Mouse (Mus musculus) MEL (cell line): Measurements from ENCODE around the gene Phf23. TPM values are rescaled to one million over a fixed set of nuclear protein-coding genes. Genes with fewer than 3 reads are reported as not detected.
A peak's percentile ranks its signal among the peaks of the same experiment; 100 is the strongest.

ENCODE experiments used
- DNase-seq: peaks from one replicate; pipeline ENCODE4 v3.0.0; 2011; ENCODE audit warnings: low read depth, low spot score
- H3K27ac ChIP-seq: 2 replicates; pipeline ENCODE4 v1.5.1; 2012; ENCODE audit warnings: low read depth, mild to moderate bottlenecking, control low read depth, low read length, moderate library complexity; ENCODE audit not compliant: control insufficient read depth
- H3K27me3 ChIP-seq, 2 experiments: fragments of 150-350 bp in 1 of 2; sonication (generic) in 1 of 2; 2 replicates each; pipeline ENCODE4 v1.6.1; 2012; ENCODE audit warnings: low read length in 2 of 2, mild to moderate bottlenecking in 2 of 2, improper control_type of control experiment in 1 of 2, moderate library complexity in 1 of 2; ENCODE audit not compliant: insufficient read depth in 2 of 2, control insufficient read depth in 1 of 2
- H3K36me3 ChIP-seq, 2 experiments: 2 replicates each; pipeline ENCODE4 v1.6.1; 2012 to 2014; ENCODE audit warnings: low read length in 2 of 2, improper control_type of control experiment in 1 of 2, inconsistent platforms in 1 of 2, mild to moderate bottlenecking in 1 of 2; ENCODE audit not compliant: insufficient read depth in 2 of 2, control insufficient read depth in 1 of 2
- H3K4me1 ChIP-seq, 2 experiments: fragments of 150-350 bp in 1 of 2; sonication (generic) in 1 of 2; 2 replicates each; pipeline ENCODE4 v1.6.1; 2012; ENCODE audit warnings: low read length in 2 of 2, improper control_type of control experiment in 1 of 2, mild to moderate bottlenecking in 1 of 2; ENCODE audit not compliant: insufficient read depth in 2 of 2, control insufficient read depth in 1 of 2
- H3K4me3 ChIP-seq, 2 experiments: fragments of 150-350 bp in 1 of 2; sonication (generic) in 1 of 2; 2 replicates each; pipeline ENCODE4 v1.5.1; 2012; ENCODE audit warnings: low read depth in 2 of 2, low read length in 2 of 2, mild to moderate bottlenecking in 2 of 2, moderate library complexity in 2 of 2, control low read depth in 1 of 2, improper control_type of control experiment in 1 of 2; ENCODE audit not compliant: control insufficient read depth in 1 of 2, insufficient read depth in 1 of 2
- H3K79me2 ChIP-seq: 2 replicates; pipeline ENCODE4 v1.6.1; 2012; ENCODE audit warnings: mild to moderate bottlenecking, low read length, moderate library complexity; ENCODE audit not compliant: control insufficient read depth, poor library complexity, insufficient read depth
- H3K9ac ChIP-seq: 2 replicates; pipeline ENCODE4 v1.6.1; 2012; ENCODE audit warnings: low read depth, mild to moderate bottlenecking, control low read depth, low read length, moderate library complexity; ENCODE audit not compliant: control insufficient read depth, poor library complexity, severe bottlenecking
- H3K9me3 ChIP-seq: fragments of 150-350 bp; sonication (generic); replicated peaks from 2 replicates; pipeline ENCODE4 v1.6.1; 2012; ENCODE audit warnings: mild to moderate bottlenecking, low read length, improper control_type of control experiment, moderate library complexity; ENCODE audit not compliant: insufficient read depth
- BHLHE40 ChIP-seq: IDR thresholded peaks from 2 replicates; pipeline ENCODE4 v1.6.1; 2012; ENCODE audit warnings: low read depth, mild to moderate bottlenecking, inconsistent platforms, low read length, improper control_type of control experiment, borderline replicate concordance
- EP300 ChIP-seq, 2 experiments: IDR thresholded peaks; 2 replicates each; pipeline ENCODE4 v1.6.1; 2011; ENCODE audit warnings: improper control_type of control experiment in 2 of 2, low read length in 2 of 2, low read depth in 1 of 2, mild to moderate bottlenecking in 1 of 2
- GATA1 ChIP-seq: IDR thresholded peaks from 2 replicates; pipeline ENCODE4 v1.6.1; 2011; ENCODE audit warnings: low read depth, low read length, improper control_type of control experiment
- HCFC1 ChIP-seq: IDR thresholded peaks from 2 replicates; pipeline ENCODE4 v1.6.1; 2012; ENCODE audit warnings: low read depth, mild to moderate bottlenecking, inconsistent platforms, low read length, improper control_type of control experiment, moderate library complexity
- MAZ ChIP-seq: IDR thresholded peaks from 2 replicates; pipeline ENCODE4 v1.6.1; 2012; ENCODE audit warnings: low read depth, mild to moderate bottlenecking, inconsistent platforms, low read length, improper control_type of control experiment
- MXI1 ChIP-seq: IDR thresholded peaks from 2 replicates; pipeline ENCODE4 v1.6.1; 2011; ENCODE audit warnings: mild to moderate bottlenecking, low read depth, low read length, improper control_type of control experiment
- MYC ChIP-seq: IDR thresholded peaks from 2 replicates; pipeline ENCODE4 v1.6.1; 2011; ENCODE audit warnings: low read depth, mild to moderate bottlenecking, low read length, improper control_type of control experiment, moderate library complexity
- NRF1 ChIP-seq: IDR thresholded peaks from 2 replicates; pipeline ENCODE4 v1.6.1; 2014; ENCODE audit warnings: low read depth, mild to moderate bottlenecking, inconsistent platforms, low read length, improper control_type of control experiment, moderate library complexity; ENCODE audit not compliant: poor library complexity, insufficient read depth, severe bottlenecking
- RAD21 ChIP-seq: IDR thresholded peaks from 2 replicates; pipeline ENCODE4 v1.6.1; 2011; ENCODE audit warnings: mild to moderate bottlenecking, low read depth, low read length, improper control_type of control experiment
- SIN3A ChIP-seq: IDR thresholded peaks from 2 replicates; pipeline ENCODE4 v1.6.1; 2012; ENCODE audit warnings: low read length, improper control_type of control experiment, inconsistent platforms
- SMC3 ChIP-seq: IDR thresholded peaks from 2 replicates; pipeline ENCODE4 v1.6.1; 2011; ENCODE audit warnings: low read depth, low read length, improper control_type of control experiment
- TAL1 ChIP-seq: IDR thresholded peaks from 2 replicates; pipeline ENCODE4 v1.6.1; 2012; ENCODE audit warnings: mild to moderate bottlenecking, inconsistent platforms, low read length, moderate library complexity, mixed read lengths
- TBP ChIP-seq: IDR thresholded peaks from 2 replicates; pipeline ENCODE4 v1.8.0; 2011; ENCODE audit warnings: low read depth, low read length, improper control_type of control experiment
- TCF12 ChIP-seq: IDR thresholded peaks from 2 replicates; pipeline ENCODE4 v1.6.1; 2014; ENCODE audit warnings: low read depth, mild to moderate bottlenecking, inconsistent platforms, low read length, improper control_type of control experiment, moderate library complexity
- USF1 ChIP-seq: IDR thresholded peaks from 2 replicates; pipeline ENCODE4 v1.6.1; 2014; ENCODE audit warnings: low read depth, mild to moderate bottlenecking, inconsistent platforms, low read length, improper control_type of control experiment, moderate library complexity
- ZKSCAN1 ChIP-seq: IDR thresholded peaks from 2 replicates; pipeline ENCODE4 v1.6.1; 2012; ENCODE audit warnings: low read depth, mild to moderate bottlenecking, inconsistent platforms, low read length, improper control_type of control experiment, moderate library complexity
- polyA plus RNA-seq, 2 experiments: library from polyadenylated mRNA; stranded (reverse) in 1 of 2; unstranded in 1 of 2; fragments of >175 nt in 1 of 2; fragments of >200 nt in 1 of 2; gene quantifications; 2 replicates each; pipeline versions ENCODE4 v1.2.1 to v1.2.4; 2012; ENCODE audit warnings: low replicate concordance in 2 of 2, low read depth in 1 of 2; ENCODE audit not compliant: insufficient read length in 2 of 2, insufficient read depth in 1 of 2, missing spikeins in 1 of 2
- total RNA-seq: library from RNA; depleted of rRNA; stranded (reverse); fragments of 300-350 nt; gene quantifications from 2 replicates; pipeline ENCODE4 v1.2.3, GENCODE M21; 2012

The Phf23 gene
- total and polyA plus RNA-seq, 3 experiments: 108 to 112 TPM; not detected in 1

DNA sequence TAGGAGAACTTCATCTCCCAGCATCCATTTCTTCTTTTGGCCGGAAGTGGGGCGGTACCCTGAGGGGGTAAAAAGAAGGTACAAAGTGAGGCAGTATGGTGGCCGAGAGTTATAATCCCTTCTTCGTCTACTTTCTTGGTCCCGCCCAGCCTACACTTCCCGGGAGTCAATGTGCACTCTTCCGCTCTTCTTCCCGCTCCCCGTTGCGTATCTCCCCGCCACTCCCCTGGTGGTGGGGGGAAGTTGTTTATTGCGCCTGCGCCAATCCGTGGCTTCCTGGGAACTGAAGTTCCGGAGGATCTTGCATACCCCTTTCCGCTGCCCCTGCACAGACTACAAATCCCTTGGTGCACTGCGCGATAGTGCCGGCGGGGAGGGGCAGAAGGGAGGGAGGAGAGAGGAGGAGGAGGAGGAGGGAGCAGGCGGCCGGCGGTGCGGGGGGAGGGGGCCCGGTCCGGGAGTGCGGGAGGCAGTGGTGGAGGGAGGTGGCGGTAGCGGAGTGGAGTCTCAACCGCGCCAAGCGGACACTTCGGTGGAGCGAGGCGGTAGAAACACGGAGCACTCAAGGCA lies at the start of gene Phf23 (continued):
- TF ChIP-seq SIN3A: peak; percentile 95
- peak; percentile 100 for TF ChIP-seq MAZ
- TF ChIP-seq ZKSCAN1: no peak
- peak; percentile 50; the same call in 1 of the 2 replicates for TF ChIP-seq TBP

DNA sequence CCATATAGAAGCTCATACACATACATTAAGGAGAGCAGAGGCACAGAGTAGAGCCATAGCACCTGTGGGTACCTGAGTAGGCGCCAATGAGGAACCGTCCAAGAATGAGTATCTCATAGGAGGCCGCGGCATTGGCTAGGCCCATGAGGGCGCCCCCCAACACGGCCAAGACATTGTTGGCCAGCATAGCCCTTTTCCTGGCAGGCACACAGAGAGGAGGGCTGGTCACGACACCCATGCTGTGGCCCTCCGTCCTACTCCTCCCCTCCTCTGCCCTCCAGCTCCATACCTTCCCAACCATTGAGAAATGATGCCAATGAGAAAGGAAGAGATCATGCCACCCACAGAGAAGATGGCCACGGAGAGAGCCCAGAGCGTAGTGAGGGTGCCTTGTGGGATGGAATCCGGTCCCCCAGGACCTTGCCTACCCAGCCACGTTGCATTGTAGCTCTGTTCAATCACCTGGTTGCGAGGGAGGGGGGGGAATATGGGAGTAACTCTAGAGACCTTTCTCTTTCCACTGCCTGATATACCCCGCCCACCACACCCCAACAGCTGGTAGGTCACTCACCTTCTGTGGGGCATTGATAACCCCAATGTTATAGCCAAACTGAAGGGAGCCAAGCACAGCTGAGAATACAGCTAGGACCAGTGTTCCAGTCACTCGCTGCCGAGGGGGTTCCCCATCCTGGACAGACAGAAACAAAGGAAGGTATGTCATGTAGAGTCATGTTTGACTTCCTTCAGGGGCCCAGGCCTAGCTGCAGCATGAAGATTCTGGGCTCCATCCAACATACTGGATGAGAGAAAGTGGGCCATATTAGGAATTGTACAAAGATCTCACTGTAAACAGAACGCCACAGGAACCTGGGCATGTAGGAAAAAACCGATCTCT lies 49.3 kb upstream of the Phf23 start:
- Histone ChIP-seq H3K36me3 (no peaks in the 10 kb centered on the region; a peak in 1 of 4 replicates), H3K79me2 (no peaks in the 10 kb centered on the region), H3K4me1 (peaks cover 0 to 11% of the 10 kb centered on the region in 2 experiments; a peak in 2 of 4 replicates), H3K27me3 (peaks cover 8 to 14% of the 10 kb centered on the region in 2 experiments), H3K9ac (no peak overlapping the region), H3K4me3 (no peak overlapping the region), H3K27ac (no peak overlapping the region), H3K9me3 (no peaks in the 10 kb centered on the region)
- no peak for DNase-seq
- no peak for TF ChIP-seq EP300 (IDR thresholded peaks at IDR 0.05; ENCODE audit: low read depth in 1 of 2, low read length in 2 of 2)
- no peak for TF ChIP-seq SIN3A
- no peak for TF ChIP-seq TAL1
- no peak for TF ChIP-seq HCFC1
- TF ChIP-seq RAD21: no peak
- no peak for TF ChIP-seq NRF1
- no peak for TF ChIP-seq MYC

DNA sequence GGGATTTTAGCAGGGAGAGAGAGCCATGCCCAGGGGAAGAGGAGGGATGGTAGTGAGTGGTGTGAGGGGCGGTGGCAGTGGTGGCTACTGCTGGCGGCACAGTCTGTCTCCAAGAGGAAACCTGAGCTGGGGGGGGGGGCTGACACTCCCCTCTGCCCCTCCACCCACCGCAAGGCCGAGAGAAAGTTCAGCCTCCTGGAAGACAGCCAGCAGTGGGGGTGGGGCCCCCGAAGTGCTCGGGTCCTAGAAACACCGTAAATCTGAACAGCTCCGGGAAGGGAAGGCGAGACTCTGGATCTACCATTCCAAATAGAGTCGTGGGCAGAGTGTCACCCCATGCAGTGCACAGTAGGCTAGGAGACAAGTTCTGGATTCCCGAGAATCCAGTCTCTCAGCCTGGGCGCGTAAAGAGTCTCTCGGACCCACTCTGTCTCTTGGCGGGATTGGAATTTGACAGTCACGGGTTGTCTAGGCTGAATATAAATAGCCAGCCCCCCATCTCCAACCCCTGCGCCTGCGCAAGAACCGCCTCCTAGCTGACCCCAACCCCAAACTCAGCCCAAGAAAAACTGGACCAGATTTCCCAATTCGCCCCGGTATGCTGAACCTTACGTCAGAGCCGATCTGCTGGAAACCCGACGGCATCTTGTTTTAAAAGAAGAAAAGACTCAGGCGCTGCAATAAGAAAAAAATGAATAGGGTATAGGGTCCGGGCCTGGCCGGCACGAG lies 48.1 kb upstream of the Phf23 start:
- Histone ChIP-seq H3K4me3 (peak overlapping the region; percentile 42 to 59), H3K79me2 (no peaks in the 10 kb centered on the region), H3K27ac (no peak overlapping the region), H3K9ac (peak overlapping the region; percentile 24; the same call in 1 of the 2 replicates)
- no peak for DNase-seq
- TF ChIP-seq GATA1 (no peak), SMC3 (no peak), USF1 (no peak), BHLHE40 (no peak), TCF12 (no peak), MXI1 (no peak)
- TF ChIP-seq, all 39 proteins: peak for 0
- H3K4me1 ChIP-seq: peaks cover 0 to 11% of the 10 kb centered on the region in 2 experiments; a peak in 2 of 4 replicates
- no peaks in the 10 kb centered on the region; a peak in 1 of 4 replicates for H3K36me3 ChIP-seq
- H3K27me3 ChIP-seq: peaks cover 7 to 13% of the 10 kb centered on the region in 2 experiments
- H3K9me3 ChIP-seq: no peaks in the 10 kb centered on the region
